Mouse (Mus musculus): ENCODE measurements around the gene Ltb4r1. TPM values are rescaled to one million over a fixed set of nuclear protein-coding genes. Genes with fewer than 3 reads are reported as not detected.

The Ltb4r1 gene
- total RNA-seq (2021) = under 1 TPM in 1 of 2 experiments, not detected in 1; 0.76 TPM
- 1.4 and 1.7 TPM in 2 replicates for polyA plus RNA-seq (2012; rRNA removed)
- long read RNA-seq = 0 reads

- DNase-seq = no peak
Measured at GRCm38 (mm10) chr14:55765696-55766095, at the start of gene Ltb4r1. TSS of gene Ltb4r1 (plus strand) at chr14:55765962.

GRCm38 (mm10) chr14:55716271-55716670 lies 49.5 kb upstream of the Ltb4r1 start:
- DNase-seq = no peak

- DNase-seq = no peak
Measured at GRCm38 (mm10) chr14:55716884-55717283, 48.9 kb upstream of the Ltb4r1 start.

- no peak for DNase-seq
Measured at GRCm38 (mm10) chr14:55719737-55720136, 46.0 kb upstream of the Ltb4r1 start.

- DNase-seq = no peak
Measured at GRCm38 (mm10) chr14:55720666-55721065, 45.1 kb upstream of the Ltb4r1 start.

- DNase-seq = no peak
Measured at GRCm38 (mm10) chr14:55721076-55721475, 44.7 kb upstream of the Ltb4r1 start.

- peak; percentile 93 for DNase-seq
Measured at GRCm38 (mm10) chr14:55721700-55722437, 43.9 kb upstream of the Ltb4r1 start, which contains the start of gene Rabggta. TSS of gene Rabggta (minus strand) at chr14:55722263.

GRCm38 (mm10) chr14:55722438-55722945 lies 43.3 kb upstream of the Ltb4r1 start:
- no peak for DNase-seq

- DNase-seq = no peak
Measured at GRCm38 (mm10) chr14:55723433-55723832, 42.3 kb upstream of the Ltb4r1 start.

- DNase-seq = peak; percentile 83
Measured at GRCm38 (mm10) chr14:55724411-55724871, 41.3 kb upstream of the Ltb4r1 start.

- DNase-seq = no peak
Measured at GRCm38 (mm10) chr14:55726261-55726660, 39.5 kb upstream of the Ltb4r1 start.

GRCm38 (mm10) chr14:55727889-55728685 lies 37.7 kb upstream of the Ltb4r1 start:
- no peak for DNase-seq

- DNase-seq = no peak
Measured at GRCm38 (mm10) chr14:55730116-55730515, 35.6 kb upstream of the Ltb4r1 start.

GRCm38 (mm10) chr14:55730531-55731032 lies 35.2 kb upstream of the Ltb4r1 start:
- no peak for DNase-seq

GRCm38 (mm10) chr14:55733889-55734288 lies 31.9 kb upstream of the Ltb4r1 start:
- DNase-seq = no peak

GRCm38 (mm10) chr14:55734869-55735268 lies 30.9 kb upstream of the Ltb4r1 start:
- no peak for DNase-seq

- DNase-seq = no peak
Measured at GRCm38 (mm10) chr14:55735334-55735733, 30.4 kb upstream of the Ltb4r1 start.

- no peak for DNase-seq
Measured at GRCm38 (mm10) chr14:55735758-55736157, 30.0 kb upstream of the Ltb4r1 start.

- no peak for DNase-seq
Measured at GRCm38 (mm10) chr14:55737086-55737687, 28.6 kb upstream of the Ltb4r1 start.

GRCm38 (mm10) chr14:55743711-55744110 lies 22.1 kb upstream of the Ltb4r1 start:
- peak; percentile 86 for DNase-seq

- peak; percentile 95 for DNase-seq
Measured at GRCm38 (mm10) chr14:55745180-55745860, 20.4 kb upstream of the Ltb4r1 start, which contains the start of the genes Dhrs1 and Nop9. TSS of gene Dhrs1 (minus strand) at chr14:55745690. TSS of gene Nop9 (plus strand) at chr14:55745693.

Measured in adrenal gland, adult 2 months (tissue).